7 mouse cellular contexts compared by ENCODE assay signal in genomic region chr2:75605634-75606033, GRCm38 (mm10). TPM values are rescaled to one million over a fixed set of nuclear protein-coding genes. Genes with fewer than 3 reads are reported as not detected.
DNase-seq lines count a peak whose midpoint lies in the region; ATAC-seq and TF ChIP-seq lines count a peak whose summit lies in the region.

No protein-coding gene starts in this region.

- no peak overlapping the region for H3K4me3 ChIP-seq in hindbrain, embryonic 14.5 days (replicated peaks; ENCODE audit: low read length)
- H3K4me3 ChIP-seq in limb, embryonic 14.5 days (replicated peaks; ENCODE audit: low read length) = no peak overlapping the region
- no peak overlapping the region for H3K4me3 ChIP-seq in neural tube, embryonic 15.5 days (replicated peaks)

- H3K4me2 ChIP-seq in hindbrain, embryonic 14.5 days (replicated peaks) = peak overlapping the region; percentile 37
- H3K4me2 ChIP-seq in limb, embryonic 14.5 days (replicated peaks; ENCODE audit: low read depth, low read length, severe bottlenecking) = no peak overlapping the region
- H3K4me2 ChIP-seq in neural tube, embryonic 15.5 days = peak overlapping the region; percentile 43

- no peak overlapping the region for H3K27ac ChIP-seq in hindbrain, embryonic 14.5 days
- H3K27ac ChIP-seq in limb, embryonic 14.5 days (replicated peaks; ENCODE audit: low read depth, low read length) = no peak overlapping the region
- H3K27ac ChIP-seq in neural tube, embryonic 15.5 days (replicated peaks) = no peak overlapping the region

- peak; percentile 47 for ATAC-seq in activated CD4-positive, CD25-positive, alpha-beta regulatory T cell, adult 4 months
- no peak for ATAC-seq in hindbrain, embryonic 14.5 days (ENCODE audit: low FRiP score)
- ATAC-seq in limb, embryonic 14.5 days (ENCODE audit: low FRiP score, low read depth) = no peak
- no peak for ATAC-seq in neural tube, embryonic 15.5 days (ENCODE audit: low FRiP score)

- H3K9ac ChIP-seq in hindbrain, embryonic 14.5 days = peak overlapping the region; percentile 43; the same call in 1 of the 2 replicates
- no peak overlapping the region for H3K9ac ChIP-seq in limb, embryonic 14.5 days (ENCODE audit: low read depth, low read length, severe bottlenecking)
- H3K9ac ChIP-seq in neural tube, embryonic 15.5 days (replicated peaks) = no peak overlapping the region

- no peak for TF ChIP-seq POLR2A in limb, embryonic 14.5 days (IDR thresholded peaks at IDR 0.05; ENCODE audit: borderline replicate concordance, extremely low read depth, insufficient read depth, insufficient read length)

- peaks cover 14% of the 10 kb centered on the region for H3K27me3 ChIP-seq in hindbrain, embryonic 14.5 days (ENCODE audit: control insufficient read depth, insufficient read depth, low read length)
- 0 out of 2 replicates have a peak, but pooled peaks cover 4% of the 10 kb centered on the region for H3K27me3 ChIP-seq in limb, embryonic 14.5 days (ENCODE audit: control insufficient read depth, insufficient read depth, low read length)
- peaks cover 7% of the 10 kb centered on the region; the same call in 1 of the 2 replicates for H3K27me3 ChIP-seq in neural tube, embryonic 15.5 days (replicated peaks)

- no peaks in the 10 kb centered on the region for H3K36me3 ChIP-seq in hindbrain, embryonic 14.5 days (replicated peaks; ENCODE audit: control insufficient read depth, insufficient read depth)
- H3K36me3 ChIP-seq in limb, embryonic 14.5 days (ENCODE audit: control insufficient read depth, insufficient read depth, low read length) = no peaks in the 10 kb centered on the region
- H3K36me3 ChIP-seq in neural tube, embryonic 15.5 days = no peaks in the 10 kb centered on the region

- H3K9me3 ChIP-seq in hindbrain, embryonic 14.5 days (ENCODE audit: control insufficient read depth, low read length) = no peaks in the 10 kb centered on the region
- no peaks in the 10 kb centered on the region for H3K9me3 ChIP-seq in limb, embryonic 14.5 days (ENCODE audit: control insufficient read depth, low read length)
- H3K9me3 ChIP-seq in neural tube, embryonic 15.5 days (replicated peaks) = no peaks in the 10 kb centered on the region

- 3% methylated on average over 7 of the region's 7 CpGs for WGBS in hindbrain, embryonic 14.5 days
- 2% methylated on average over 7 of the region's 7 CpGs for WGBS in limb, embryonic 14.5 days
- WGBS in neural tube, embryonic 15.5 days = 2% methylated on average over 7 of the region's 7 CpGs

- DNase-seq in right cerebral cortex, postnatal 10 days (ENCODE audit: low spot score in 2 of 2) = peak; percentile 60 to 76
- no peak for DNase-seq in right cerebral cortex, postnatal 4 days
- peak; percentile 90 for DNase-seq in embryo, embryonic 10.5 days (ENCODE audit: low spot score)
- peak; percentile 86 for DNase-seq in hindbrain, embryonic 14.5 days (ENCODE audit: low spot score)
- DNase-seq in limb, embryonic 14.5 days (ENCODE audit: low spot score) = peak; percentile 66

- H3K4me1 ChIP-seq in hindbrain, embryonic 14.5 days (replicated peaks; ENCODE audit: control insufficient read depth, insufficient read depth, low read length) = peaks cover 5% of the 10 kb centered on the region
- peaks cover 30% of the 10 kb centered on the region for H3K4me1 ChIP-seq in limb, embryonic 14.5 days (ENCODE audit: control insufficient read depth, insufficient read depth, low read length)
- H3K4me1 ChIP-seq in neural tube, embryonic 15.5 days = peaks cover 31% of the 10 kb centered on the region

RNA-seq across cellular contexts. Expression of gene Hnrnpa3, which starts 53.4 kb away (rescaled TPM):
- polyA plus RNA-seq in activated CD4-positive, CD25-positive, alpha-beta regulatory T cell, adult 4 months (2017; shearing (Covaris generic)) = 100 to 1,000 TPM; 133 to 270 TPM
- 135 and 140 TPM in 2 replicates for polyA plus RNA-seq in hindbrain, embryonic 14.5 days (2014; fragmentation: Nextera tagmentation; extraction: Ambion mirVana)
- 352 and 733 TPM in 2 replicates for polyA plus RNA-seq in limb, embryonic 14.5 days (2012; rRNA removed)
- polyA plus RNA-seq in limb, embryonic 14.5 days (2014; fragmentation: Nextera tagmentation; extraction: Ambion mirVana) = 231 and 233 TPM in 2 replicates
- polyA plus RNA-seq in neural tube, embryonic 15.5 days (2015; fragmentation: Nextera tagmentation; extraction: Ambion mirVana) = 171 and 210 TPM in 2 replicates
